In genomic region chr14:76503231-76503851, GRCm38 (mm10) we compare ENCODE assay signal across 8 mouse cellular contexts. TPM values are rescaled to one million over a fixed set of nuclear protein-coding genes. Genes with fewer than 3 reads are reported as not detected.
DNase-seq lines count a peak whose midpoint lies in the region; ATAC-seq and TF ChIP-seq lines count a peak whose summit lies in the region.

No protein-coding gene starts in this region.

- H3K36me3 ChIP-seq in limb, embryonic 14.5 days (ENCODE audit: control insufficient read depth, insufficient read depth, low read length), result peaks cover 16% of the 10 kb centered on the region
- H3K36me3 ChIP-seq in neural tube, embryonic 12.5 days, result peaks cover 20% of the 10 kb centered on the region

- H3K4me3 ChIP-seq in left cerebral cortex, adult 2 months, result peak overlapping the region; percentile 86
- H3K4me3 ChIP-seq in limb, embryonic 14.5 days (replicated peaks; ENCODE audit: low read length), result peak overlapping the region; percentile 70
- peak overlapping the region; percentile 73 for H3K4me3 ChIP-seq in neural tube, embryonic 12.5 days

- H3K9me3 ChIP-seq in limb, embryonic 14.5 days (ENCODE audit: control insufficient read depth, low read length), result no peaks in the 10 kb centered on the region
- H3K9me3 ChIP-seq in neural tube, embryonic 12.5 days, result no peaks in the 10 kb centered on the region

- peak overlapping the region; percentile 98 for H3K27ac ChIP-seq in left cerebral cortex, adult 2 months
- H3K27ac ChIP-seq in limb, embryonic 14.5 days (replicated peaks; ENCODE audit: low read depth, low read length), result peak overlapping the region; percentile 99
- 0 out of 2 replicates have a peak overlapping the region, but pooled peaks have one; percentile 100 for H3K27ac ChIP-seq in neural tube, embryonic 12.5 days

- H3K4me1 ChIP-seq in limb, embryonic 14.5 days (ENCODE audit: control insufficient read depth, insufficient read depth, low read length), result peaks cover 22% of the 10 kb centered on the region
- H3K4me1 ChIP-seq in neural tube, embryonic 12.5 days, result peaks cover 28% of the 10 kb centered on the region

- intact Hi-C loops in left cerebral cortex, adult 2 months (cut with DNase I), result loop anchor here (1.0 kb wide), 2 partner anchors 372 to 505 kb away; no protein-coding TSS in a partner anchor

- 8% methylated on average over 13 of the region's 13 CpGs for WGBS in limb, embryonic 14.5 days
- 10% methylated on average over 13 of the region's 13 CpGs for WGBS in neural tube, embryonic 12.5 days

- H3K27me3 ChIP-seq in limb, embryonic 14.5 days (ENCODE audit: control insufficient read depth, insufficient read depth, low read length), result no peaks in the 10 kb centered on the region
- H3K27me3 ChIP-seq in neural tube, embryonic 12.5 days (replicated peaks), result no peaks in the 10 kb centered on the region

- peak; percentile 73 for TF ChIP-seq CTCF in left cerebral cortex, adult 2 months (IDR thresholded peaks at IDR 0.05)

- DNase-seq in left cerebral cortex, adult 2 months (ENCODE audit: extremely low spot score in 1 of 2, low spot score in 2 of 2), result no peak
- no peak for DNase-seq in left cerebral cortex, adult 18-20 months (ENCODE audit: low spot score in 2 of 2)
- peak; percentile 80 for DNase-seq in c-Kit-positive CD71-positive TER-119-positive erythroid progenitor cells, embryonic 14.5 days (ENCODE audit: low spot score)
- DNase-seq in limb, embryonic 14.5 days (ENCODE audit: low spot score), result peak; percentile 73
- no peak for DNase-seq in ovary, postnatal 14 days (ENCODE audit: low spot score)
- no peak for DNase-seq in left cerebral cortex, adult 11 months (ENCODE audit: low spot score)

- 0 out of 2 replicates have a peak, but pooled peaks have one; percentile 18 for ATAC-seq in granulocyte monocyte progenitor cell, adult 5-6 weeks (replicated peaks; ENCODE audit: poor library complexity, severe bottlenecking)
- ATAC-seq in limb, embryonic 14.5 days (ENCODE audit: low FRiP score, low read depth), result no peak
- ATAC-seq in neural tube, embryonic 12.5 days (ENCODE audit: low FRiP score, low read depth), result no peak

- H3K4me2 ChIP-seq in limb, embryonic 14.5 days (replicated peaks; ENCODE audit: low read depth, low read length, severe bottlenecking), result peak overlapping the region; percentile 88
- H3K4me2 ChIP-seq in neural tube, embryonic 12.5 days (replicated peaks), result peak overlapping the region; percentile 94

- H3K9ac ChIP-seq in limb, embryonic 14.5 days (ENCODE audit: low read depth, low read length, severe bottlenecking), result no peak overlapping the region; the same call in 1 of the 2 replicates
- peak overlapping the region; percentile 98 for H3K9ac ChIP-seq in neural tube, embryonic 12.5 days

- no peak for TF ChIP-seq POLR2A in limb, embryonic 14.5 days (IDR thresholded peaks at IDR 0.05; ENCODE audit: borderline replicate concordance, extremely low read depth, insufficient read depth, insufficient read length)

RNA-seq across cellular contexts. Expression of gene Serp2, which starts 53.3 kb away (rescaled TPM):
- total RNA-seq in left cerebral cortex, adult 2 months (2021), result 100 to 1,000 TPM; 178 to 186 TPM
- 100 to 1,000 TPM; 180 to 192 TPM for total RNA-seq in left cerebral cortex, adult 18-20 months (2021)
- not detected in 2 replicates for total RNA-seq in granulocyte monocyte progenitor cell, adult 5-6 weeks (2014; fragmentation: Nextera tagmentation)
- not detected in 2 replicates for total RNA-seq in granulocyte monocyte progenitor cell, adult 5-6 weeks (2017)
- 12.7 and 14.7 TPM in 2 replicates for polyA plus RNA-seq in limb, embryonic 14.5 days (2012; rRNA removed)
- polyA plus RNA-seq in limb, embryonic 14.5 days (2014; fragmentation: Nextera tagmentation; extraction: Ambion mirVana), result 14.3 and 14.4 TPM in 2 replicates
- polyA plus RNA-seq in neural tube, embryonic 12.5 days (2016; fragmentation: Nextera tagmentation; extraction: Ambion mirVana), result 69.9 and 73.5 TPM in 2 replicates

Comparison
In these comparisons a context has a peak if more than half of its experiments do, and no peak if none do; other contexts are left out.
1. DNase-seq: peak in c-Kit-positive CD71-positive TER-119-positive erythroid progenitor cells, embryonic 14.5 days (single experiment) and limb, embryonic 14.5 days (single experiment); none in left cerebral cortex, adult 2 months (0 of 2), left cerebral cortex, adult 18-20 months (0 of 2), ovary, postnatal 14 days (single experiment) and left cerebral cortex, adult 11 months (single experiment).
2. RNA of gene Serp2, which starts 53.3 kb away (total RNA-seq): 180 to 192 TPM in left cerebral cortex, adult 18-20 months and 178 to 186 TPM in left cerebral cortex, adult 2 months; not detected in granulocyte monocyte progenitor cell, adult 5-6 weeks; every median in the first group is over 100 times any median in the second.
3. Peak in every context shown above with its lines, with median percentiles within 50 percentile points of each other: H3K27ac ChIP-seq and H3K4me3 ChIP-seq.